Mouse (Mus musculus): ENCODE results near the gene Rabgap1l.

Gene Rabgap1l

DNA sequence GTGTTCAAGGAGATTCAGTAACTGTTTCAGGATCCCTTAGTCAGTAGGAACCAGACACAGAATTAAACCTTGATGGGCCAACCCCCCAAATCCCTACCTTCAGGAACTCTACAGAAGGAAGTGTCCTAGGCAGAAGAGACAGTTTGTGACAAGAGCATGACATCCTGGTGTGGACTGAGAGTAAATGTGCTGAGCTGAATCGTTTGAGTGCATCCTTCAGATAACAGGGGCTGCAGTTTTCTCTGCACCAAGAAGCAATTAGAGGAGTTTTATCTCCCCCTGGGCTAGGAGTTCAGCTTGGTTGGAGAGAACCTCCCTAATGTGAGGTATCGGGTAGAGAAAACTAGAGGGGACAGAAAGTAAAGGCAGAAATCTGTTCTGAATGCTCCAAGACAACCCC lies 462.8 kb downstream of the Rabgap1l start:
- no peak for DNase-seq (ENCODE audit: extremely low read depth, insufficient read length, low spot score)

DNA sequence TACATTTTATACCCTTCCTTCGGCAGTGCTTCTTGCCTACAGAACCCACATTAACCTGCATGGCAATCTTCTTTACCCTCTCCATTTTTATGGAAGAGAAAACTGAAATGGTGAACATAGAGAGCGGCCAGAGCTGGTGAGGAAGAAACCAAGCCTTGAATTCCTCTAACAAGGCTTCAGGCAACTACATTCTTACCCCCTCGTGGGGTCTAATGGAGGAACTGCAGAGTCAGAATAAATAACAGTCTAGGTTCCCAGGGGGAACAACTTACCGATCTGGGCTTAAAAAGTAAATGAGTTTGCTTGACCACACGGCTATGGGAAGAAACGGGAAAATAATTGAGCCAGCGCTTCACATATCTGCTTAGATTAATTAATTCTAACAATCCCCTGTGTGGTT lies 463.2 kb downstream of the Rabgap1l start:
- no peak for DNase-seq (ENCODE audit: extremely low read depth, insufficient read length, low spot score)

DNA sequence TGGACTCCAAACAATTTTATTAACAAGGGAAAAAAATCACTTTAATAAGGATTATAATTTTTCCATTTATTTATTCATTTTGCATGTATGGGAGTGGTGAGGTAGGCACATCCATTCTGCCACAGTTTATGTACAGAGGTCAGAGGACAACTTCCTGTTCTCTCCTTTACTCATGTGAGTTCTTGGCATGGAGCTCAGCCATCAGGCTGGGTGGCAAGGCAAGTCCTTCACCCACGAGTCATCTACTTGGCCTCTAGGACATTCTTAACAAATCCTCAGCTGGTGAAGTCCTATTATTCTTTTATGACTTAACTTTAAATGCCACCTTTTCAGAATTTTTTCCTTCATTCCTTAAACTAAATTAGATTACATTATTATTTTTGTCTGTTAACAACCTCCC lies 465.5 kb downstream of the Rabgap1l start:
- no peak for DNase-seq (ENCODE audit: extremely low read depth, insufficient read length, low spot score)

DNA sequence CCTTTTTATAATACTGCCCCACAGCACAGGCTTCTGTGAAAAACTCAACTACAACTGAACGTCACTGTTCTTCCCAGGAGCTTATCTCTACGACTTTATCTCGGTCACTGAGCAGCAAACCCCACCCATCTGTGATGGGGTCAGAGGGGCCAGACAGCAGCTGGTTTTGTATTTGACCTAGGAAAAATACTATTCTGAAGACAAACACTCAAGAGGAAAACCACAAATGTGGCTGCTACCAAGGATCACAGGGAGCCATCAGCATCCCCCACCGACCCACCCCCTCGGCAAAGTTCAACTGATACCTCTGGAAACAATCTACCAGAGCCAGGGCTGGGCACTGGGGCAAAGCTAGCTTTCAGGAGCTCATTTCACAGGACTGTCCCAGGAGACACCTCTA lies 467.5 kb downstream of the Rabgap1l start:
- DNase-seq (ENCODE audit: extremely low read depth, insufficient read length, low spot score) = no peak

DNA sequence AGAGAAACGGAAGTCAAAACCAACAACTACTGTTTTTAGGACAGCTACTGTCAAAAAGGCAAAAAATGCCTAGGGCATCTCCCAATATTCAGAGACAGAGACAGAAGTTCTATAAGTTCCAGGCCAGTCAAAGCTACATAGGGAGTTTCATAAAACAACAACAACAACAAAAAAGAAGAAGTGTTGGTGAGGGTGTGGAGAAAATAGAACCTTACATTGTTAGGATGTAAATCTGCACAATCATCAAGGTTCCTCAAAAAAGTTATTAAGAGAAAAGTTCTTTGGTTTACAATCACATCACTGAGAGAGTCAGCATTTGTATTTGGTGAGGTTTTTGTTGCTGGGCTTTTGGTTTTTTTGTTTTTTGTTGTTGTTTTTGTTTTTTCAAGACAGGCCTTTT lies 472.3 kb downstream of the Rabgap1l start:
- DNase-seq (ENCODE audit: extremely low read depth, insufficient read length, low spot score) = no peak

DNA sequence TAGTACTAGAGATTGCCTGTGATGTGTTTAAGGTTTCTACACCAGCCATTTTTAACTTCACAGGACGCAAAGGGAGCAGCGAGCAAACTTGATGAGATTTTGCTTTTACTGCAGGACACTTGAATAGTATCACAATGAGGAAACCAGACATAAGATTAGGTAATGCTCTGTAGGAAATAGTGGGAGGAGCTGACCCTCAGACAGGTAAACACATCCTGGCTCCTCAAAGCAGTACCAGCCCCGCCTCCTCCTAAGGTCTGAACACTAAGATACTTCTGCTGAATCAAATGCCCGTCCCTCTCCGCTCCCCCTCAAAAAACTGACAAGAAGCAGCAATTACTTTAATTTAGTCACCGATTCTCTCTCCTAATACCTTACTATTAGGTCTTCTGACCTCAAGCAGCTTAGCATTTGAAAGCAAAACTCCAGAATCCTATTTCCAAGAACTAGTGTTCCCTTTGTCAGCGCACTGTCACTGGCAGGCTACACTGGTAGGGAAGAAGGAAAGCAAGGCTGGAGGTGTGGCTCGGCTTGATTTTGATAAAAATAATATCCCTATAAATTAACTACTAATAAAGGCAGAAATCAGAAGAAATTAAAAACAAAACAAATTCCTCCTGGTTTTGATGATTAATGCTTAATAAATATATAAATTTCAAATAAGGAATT lies 474.8 kb downstream of the Rabgap1l start:
- no peak for DNase-seq (ENCODE audit: extremely low read depth, insufficient read length, low spot score)

DNA sequence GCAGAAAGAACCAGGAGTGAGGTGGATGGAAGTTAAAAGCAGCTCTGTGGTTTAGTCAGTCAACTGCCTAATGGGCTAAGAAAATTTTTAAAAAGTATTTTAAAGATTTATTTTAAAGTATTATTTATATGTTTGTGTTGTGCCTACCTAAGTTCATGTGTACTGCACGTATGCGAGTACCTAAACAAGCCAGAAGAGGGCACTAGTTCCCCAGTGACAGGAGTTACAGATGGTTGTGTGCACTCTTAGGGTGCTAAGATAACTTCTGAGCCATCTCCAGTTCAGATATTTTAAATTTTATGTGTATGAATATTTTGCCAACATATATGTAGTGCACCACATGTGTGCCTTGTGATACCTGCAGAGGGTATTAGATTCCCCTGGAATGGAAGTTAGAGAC lies 476.8 kb downstream of the Rabgap1l start:
- no peak for DNase-seq (ENCODE audit: extremely low read depth, insufficient read length, low spot score)

DNA sequence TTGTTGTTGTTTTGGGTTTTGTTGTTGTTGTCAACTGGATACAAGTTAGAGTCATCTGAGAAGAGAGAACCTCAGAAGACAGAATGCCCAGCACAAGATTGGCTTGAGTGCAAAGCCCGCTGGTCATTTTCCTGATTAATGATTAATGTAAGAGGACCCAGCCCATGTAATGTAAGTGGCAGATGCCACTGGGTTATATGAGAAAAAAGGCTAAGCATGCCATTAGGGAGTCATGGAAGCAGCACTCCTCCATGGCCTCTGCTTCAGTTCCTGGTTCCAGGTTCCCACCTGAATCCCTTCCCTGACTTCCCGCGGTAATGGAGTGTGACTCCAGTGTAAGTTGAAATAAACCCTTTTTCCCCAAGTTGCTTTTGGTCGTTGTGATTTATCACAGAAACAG lies 480.4 kb downstream of the Rabgap1l start:
- DNase-seq (ENCODE audit: extremely low read depth, insufficient read length, low spot score) = no peak

DNA sequence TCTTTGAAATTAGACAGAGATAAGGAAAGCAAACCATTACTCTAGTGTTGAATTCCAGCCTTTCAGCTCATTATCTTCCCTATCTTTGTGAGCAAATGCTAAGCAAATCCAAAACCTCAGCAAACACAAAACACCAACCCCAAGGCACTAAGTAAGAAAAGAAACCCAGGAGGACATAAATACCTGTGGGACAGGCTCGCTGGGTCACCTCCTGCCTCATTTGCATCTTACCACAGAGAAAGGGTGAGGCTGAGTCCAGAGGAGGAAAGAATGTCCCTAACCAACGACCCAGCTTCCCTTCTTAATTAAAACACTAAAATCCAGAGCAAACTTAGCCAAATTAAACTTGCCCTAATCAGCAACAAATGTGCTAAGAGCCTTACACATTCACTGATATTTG lies 481.1 kb downstream of the Rabgap1l start:
- no peak for DNase-seq (ENCODE audit: extremely low read depth, insufficient read length, low spot score)

DNA sequence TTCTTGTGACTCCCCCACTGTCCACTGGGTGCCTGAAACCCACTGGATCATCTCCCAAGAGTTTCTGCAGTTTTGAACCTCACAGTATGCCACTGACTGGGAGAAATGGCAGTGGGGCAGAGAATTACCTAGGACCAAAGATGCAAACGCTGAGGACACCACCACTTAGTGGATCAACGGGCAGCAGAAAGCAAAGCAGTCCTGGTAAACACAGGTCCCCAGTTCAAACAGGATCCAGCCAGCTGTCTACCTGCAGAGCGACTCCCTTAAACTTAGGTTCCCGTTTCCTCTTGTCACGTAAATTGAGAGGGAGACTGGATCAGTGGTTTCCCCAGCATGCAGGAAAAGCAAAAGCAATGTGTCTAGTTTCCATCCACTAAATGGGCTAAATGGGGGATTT lies 483.1 kb downstream of the Rabgap1l start:
- no peak for DNase-seq (ENCODE audit: extremely low read depth, insufficient read length, low spot score)

DNA sequence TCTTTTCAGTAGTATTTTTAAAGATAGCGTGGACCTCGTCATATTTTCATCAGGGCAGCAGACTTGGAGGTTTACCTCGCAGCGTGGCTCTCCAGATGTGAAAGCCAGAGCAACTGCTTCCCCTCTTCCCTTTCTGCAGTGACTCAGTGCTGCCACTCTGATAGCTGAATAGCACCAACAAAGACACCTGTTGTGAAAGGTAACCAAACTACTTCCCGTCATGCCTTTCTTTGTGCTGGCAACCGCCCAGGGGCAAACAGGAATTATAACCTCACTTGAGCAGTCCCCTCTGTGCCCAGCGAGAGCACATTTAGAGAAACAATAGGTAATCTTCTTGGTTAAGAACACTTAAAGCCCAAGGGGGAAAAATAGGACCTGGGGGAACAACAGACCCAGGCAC lies 484.0 kb downstream of the Rabgap1l start:
- no peak for DNase-seq (ENCODE audit: extremely low read depth, insufficient read length, low spot score)

DNA sequence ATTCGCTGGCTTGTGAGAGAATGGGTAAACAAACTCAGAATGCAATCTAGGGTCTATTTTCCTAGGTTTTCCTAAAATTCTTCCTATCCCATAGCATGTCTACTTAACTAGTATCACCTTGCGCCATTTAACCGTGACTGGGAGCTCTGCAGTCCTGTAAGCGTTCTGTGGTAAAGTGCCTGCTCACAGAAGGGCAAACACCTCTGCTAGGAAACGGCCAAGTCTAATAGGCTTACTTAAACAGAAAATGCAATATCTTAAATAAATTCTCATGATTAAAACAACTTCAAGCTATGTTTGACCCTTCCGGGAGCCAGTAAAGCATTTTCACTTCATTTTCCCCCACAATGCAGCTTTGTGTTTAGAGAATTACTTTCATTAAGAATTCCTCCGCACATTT lies 484.5 kb downstream of the Rabgap1l start:
- no peak for DNase-seq (ENCODE audit: extremely low read depth, insufficient read length, low spot score)

DNA sequence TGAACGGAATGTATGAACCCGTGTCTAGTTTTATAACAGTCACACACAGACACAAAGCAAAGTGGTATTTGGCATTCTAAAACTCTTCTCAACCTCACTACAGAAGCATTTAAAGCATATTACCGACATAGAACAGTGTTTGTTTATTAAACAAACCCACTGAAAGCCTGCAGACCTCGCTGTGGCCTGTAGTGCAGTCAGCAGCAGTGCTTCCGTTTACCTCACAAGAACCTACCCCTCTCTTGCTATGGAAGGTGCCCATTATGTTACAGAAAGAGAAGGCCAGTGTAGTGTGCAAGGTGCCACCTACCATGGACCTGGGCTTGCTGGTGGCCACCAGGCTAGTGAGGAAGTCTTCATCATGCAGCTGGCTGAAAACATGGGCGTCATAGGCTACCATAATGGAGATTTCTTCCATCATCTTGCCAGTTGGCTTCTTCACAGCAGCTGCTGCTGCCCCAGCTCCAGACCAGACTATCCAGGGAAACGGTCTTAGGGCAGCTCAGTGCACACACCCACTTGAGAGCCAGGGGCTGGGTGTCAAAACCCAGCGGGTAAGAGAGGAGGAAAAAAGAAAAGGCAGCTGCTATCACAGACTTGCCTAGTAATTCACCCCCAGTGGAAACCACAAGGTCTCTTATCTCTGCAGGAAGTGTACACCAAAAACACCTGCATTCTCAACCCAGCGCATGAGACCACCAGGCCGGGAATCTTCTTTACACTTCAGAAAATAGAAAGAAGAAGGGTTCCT lies 486.0 kb downstream of the Rabgap1l start:
- DNase-seq (ENCODE audit: extremely low read depth, insufficient read length, low spot score) = no peak

DNA sequence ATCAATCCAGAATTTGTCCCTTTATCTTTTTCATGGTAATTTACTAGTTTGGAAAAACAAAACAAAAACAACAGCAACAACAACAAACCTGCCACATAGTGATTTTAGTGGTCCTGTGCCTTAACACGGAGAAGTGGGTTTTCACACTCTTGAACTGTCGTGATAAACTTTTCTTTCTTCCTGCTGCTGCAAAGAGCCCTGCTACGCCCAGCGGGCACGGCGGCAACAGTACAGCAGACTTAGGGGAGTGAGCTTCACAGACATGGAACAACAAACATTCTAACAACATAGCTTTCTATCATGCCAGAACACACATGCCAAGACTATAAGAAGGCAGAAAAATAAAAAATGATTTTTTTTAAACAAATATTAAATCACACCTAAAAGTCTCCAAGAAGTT lies 486.7 kb downstream of the Rabgap1l start:
- DNase-seq (ENCODE audit: extremely low read depth, insufficient read length, low spot score) = no peak

DNA sequence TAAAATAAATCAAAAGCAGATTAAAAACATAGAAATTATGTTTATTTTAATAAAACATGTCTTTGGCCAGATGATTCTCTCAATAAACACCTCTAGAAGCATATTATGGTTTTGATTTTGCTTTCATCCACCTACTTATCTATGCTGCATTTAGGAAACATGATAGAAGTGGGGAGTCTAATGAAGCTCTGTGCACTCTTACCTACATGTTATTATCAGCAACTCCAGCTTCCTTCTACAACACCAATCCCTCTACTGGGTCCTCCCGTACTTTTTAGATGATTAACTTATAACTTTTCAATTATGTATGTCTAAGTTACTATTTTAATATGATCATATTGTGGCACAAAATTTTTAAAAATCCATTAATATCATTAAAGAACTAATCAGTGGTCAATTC lies 487.2 kb downstream of the Rabgap1l start:
- no peak for DNase-seq (ENCODE audit: extremely low read depth, insufficient read length, low spot score)

DNA sequence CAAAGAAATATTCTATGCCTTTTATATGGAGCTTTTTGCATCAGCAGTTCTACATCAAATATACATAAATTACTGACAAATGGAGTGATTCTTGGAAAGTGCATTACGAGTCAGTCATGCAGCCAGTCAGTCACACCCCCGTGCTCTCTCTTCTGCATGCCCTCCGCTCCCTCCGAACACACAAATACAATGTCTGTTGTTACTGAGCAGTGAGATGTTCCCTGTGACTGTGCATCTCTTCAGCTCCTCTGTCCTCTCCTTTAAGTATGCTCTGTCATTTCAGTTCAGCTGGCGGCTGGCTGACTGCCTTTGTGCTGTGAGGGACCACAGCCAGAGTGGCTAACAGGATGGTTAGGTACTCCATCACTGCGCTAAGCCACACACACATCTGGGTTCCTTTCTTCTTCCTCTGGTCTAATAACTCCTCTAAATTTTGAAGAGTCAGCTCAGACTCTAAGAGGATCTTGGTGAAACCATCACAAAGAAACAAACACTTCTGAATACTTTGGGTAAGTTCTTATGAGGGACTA lies 488.0 kb downstream of the Rabgap1l start:
- no peak for DNase-seq (ENCODE audit: extremely low read depth, insufficient read length, low spot score)

DNA sequence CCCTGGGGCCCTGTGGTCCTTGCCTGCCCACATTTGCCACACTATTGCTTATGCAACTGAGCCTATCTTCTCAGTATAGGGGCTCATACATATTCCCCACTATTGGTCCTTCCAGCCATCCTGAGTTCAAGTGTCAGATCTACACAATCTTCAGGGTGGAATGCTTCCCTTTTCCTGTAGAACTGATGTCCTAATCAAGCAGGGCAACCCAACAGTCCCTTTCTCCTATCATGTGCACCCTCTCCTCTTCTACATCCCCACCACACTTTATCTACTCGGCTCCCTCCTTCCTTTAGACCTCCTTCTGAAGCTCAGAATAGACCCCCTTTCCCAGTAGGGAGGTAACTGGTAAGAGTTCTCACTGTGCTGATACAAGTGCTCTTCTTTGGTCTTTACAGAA lies 490.7 kb downstream of the Rabgap1l start:
- DNase-seq (ENCODE audit: extremely low read depth, insufficient read length, low spot score) = no peak

DNA sequence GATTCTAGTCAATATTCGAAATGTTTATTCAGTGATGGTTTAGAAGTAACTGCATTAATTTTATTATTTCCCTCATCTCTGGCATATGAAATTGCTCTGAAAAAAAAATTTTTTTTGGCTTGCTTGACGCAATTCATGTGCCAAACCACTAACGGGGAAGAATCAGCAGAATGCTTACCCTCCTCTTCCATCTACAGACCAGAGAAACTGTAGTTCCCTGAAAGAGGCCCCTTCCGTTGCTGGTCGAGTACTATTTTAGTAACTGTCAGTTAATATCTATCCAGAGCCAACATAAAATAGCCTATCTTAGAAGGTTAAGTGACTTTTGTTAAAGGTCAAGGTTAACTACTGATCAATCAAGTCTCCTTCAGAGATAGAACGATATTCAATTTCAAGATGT lies 491.9 kb downstream of the Rabgap1l start:
- DNase-seq (ENCODE audit: extremely low read depth, insufficient read length, low spot score) = no peak

DNA sequence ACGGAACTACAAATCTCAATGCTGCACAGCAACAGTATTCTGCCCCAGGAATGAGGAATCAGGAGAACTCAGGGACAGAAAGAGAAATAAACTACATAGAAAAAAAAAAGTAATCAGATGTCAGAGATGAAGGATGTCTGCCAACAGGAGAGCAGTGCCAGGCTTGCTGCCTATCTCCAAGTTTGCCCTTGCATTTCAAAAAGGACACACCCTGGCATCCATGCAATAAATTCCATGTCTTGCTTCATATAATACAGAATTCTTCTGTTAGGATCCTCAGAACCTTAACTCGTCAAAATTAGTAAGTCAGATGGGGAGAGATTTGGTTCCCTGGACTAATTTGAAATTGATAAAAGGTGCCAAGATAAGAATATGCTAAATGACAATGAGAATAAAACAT lies 492.3 kb downstream of the Rabgap1l start:
- no peak for DNase-seq (ENCODE audit: extremely low read depth, insufficient read length, low spot score)

DNA sequence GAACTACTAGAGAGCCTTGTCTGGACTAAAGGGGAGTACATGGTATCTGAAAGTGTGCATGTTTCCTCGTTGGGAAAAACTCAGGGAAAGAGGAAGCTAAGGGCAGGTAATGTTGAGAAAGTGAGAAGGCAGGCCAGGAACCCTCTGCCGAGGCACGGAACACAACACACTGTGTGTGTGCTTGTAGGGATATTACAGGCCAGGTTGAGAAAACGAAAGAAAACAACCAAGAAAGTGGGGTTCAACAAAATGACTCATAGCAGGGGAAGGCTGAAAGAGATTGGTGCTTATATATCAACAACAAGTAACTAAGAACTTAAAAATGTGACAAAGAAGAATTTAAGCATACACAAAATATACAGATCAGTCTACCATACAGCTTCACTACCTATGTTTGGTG lies 493.0 kb downstream of the Rabgap1l start:
- DNase-seq (ENCODE audit: extremely low read depth, insufficient read length, low spot score) = no peak

DNA sequence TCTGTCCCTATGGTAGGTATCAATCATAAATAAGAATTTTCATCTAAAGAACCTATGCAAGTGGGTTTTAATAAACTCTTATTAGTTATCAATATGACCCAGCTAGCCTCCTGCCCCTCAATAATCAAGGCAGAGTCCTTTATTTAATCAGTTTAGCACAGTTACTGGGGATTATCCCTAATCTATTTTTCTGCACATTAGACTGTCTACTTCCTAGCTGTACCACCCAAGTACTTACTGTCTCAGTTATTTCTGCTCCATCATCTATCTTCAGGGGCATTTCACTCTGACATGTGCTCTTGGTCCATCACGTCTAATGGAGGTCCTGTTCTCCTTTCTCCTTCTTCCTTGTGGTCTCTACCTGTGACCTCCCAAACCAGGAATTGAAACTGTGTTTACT lies 494.1 kb downstream of the Rabgap1l start:
- DNase-seq (ENCODE audit: extremely low read depth, insufficient read length, low spot score) = no peak

DNA sequence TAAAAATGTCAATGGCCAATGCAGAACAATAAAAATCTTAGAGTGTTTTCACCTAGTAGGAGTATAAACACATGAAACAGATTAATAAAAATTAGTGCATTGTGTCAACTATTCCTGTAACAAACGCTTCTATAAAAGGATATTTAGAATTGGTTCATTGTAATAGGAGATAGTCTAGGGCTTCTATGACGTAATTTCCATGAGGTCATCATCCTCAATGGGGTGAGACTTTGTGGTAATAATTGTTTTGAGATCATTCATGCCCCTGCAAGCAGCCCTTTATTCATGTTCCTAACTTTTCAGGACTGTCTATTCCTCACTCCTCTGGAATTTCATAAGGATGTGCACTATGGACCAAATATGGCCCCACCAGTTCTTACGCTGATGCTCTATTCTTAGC lies 495.3 kb downstream of the Rabgap1l start:
- DNase-seq (ENCODE audit: extremely low read depth, insufficient read length, low spot score) = no peak
